Mouse (Mus musculus) splenic B cell, adult 2 months (primary cell): ENCODE results near the gene Zfr.

ENCODE experiments used
- DNase-seq: peaks from one replicate; pipeline ENCODE4 v3.0.0-alpha.2; 2011; ENCODE audit warnings: low read depth, low spot score
- H3K27me3 ChIP-seq: 2 replicates; pipeline ENCODE4 v1.6.1; 2012; ENCODE audit warnings: mild to moderate bottlenecking, low read length, moderate library complexity, mixed read lengths; ENCODE audit not compliant: control insufficient read depth, poor library complexity, insufficient read depth, severe bottlenecking
- H3K36me3 ChIP-seq: 2 replicates; pipeline ENCODE4 v1.6.1; 2012; ENCODE audit warnings: mild to moderate bottlenecking, low read length, moderate library complexity, mixed read lengths; ENCODE audit not compliant: control insufficient read depth, poor library complexity, insufficient read depth, severe bottlenecking

Gene Zfr

GRCm38 (mm10) chr15:12117242-12118092 lies at the start of gene Zfr:
Gene Zfr, plus strand, starts transcription at chr15:12117831.
- Histone ChIP-seq H3K36me3 (no peaks in the 10 kb centered on the region), H3K27me3 (no peaks in the 10 kb centered on the region; the same call in 1 of the 2 replicates)
- peak; percentile 93 for DNase-seq

GRCm38 (mm10) chr15:12067971-12068370 lies 49.7 kb upstream of the Zfr start:
- H3K27me3 ChIP-seq, result no peaks in the 10 kb centered on the region
- no peaks in the 10 kb centered on the region for H3K36me3 ChIP-seq
- no peak for DNase-seq

- Histone ChIP-seq H3K36me3 (no peaks in the 10 kb centered on the region), H3K27me3 (no peaks in the 10 kb centered on the region)
- DNase-seq, result no peak
Measured at GRCm38 (mm10) chr15:12068395-12069218, 49.0 kb upstream of the Zfr start.

GRCm38 (mm10) chr15:12072709-12073336 lies 44.8 kb upstream of the Zfr start:
- H3K27me3 ChIP-seq, result no peaks in the 10 kb centered on the region
- no peaks in the 10 kb centered on the region for H3K36me3 ChIP-seq
- no peak for DNase-seq

GRCm38 (mm10) chr15:12074426-12074825 lies 43.2 kb upstream of the Zfr start:
- no peaks in the 10 kb centered on the region for H3K36me3 ChIP-seq
- H3K27me3 ChIP-seq, result no peaks in the 10 kb centered on the region
- no peak for DNase-seq

GRCm38 (mm10) chr15:12082344-12082743 lies 35.3 kb upstream of the Zfr start:
- Histone ChIP-seq H3K36me3 (no peaks in the 10 kb centered on the region), H3K27me3 (no peaks in the 10 kb centered on the region)
- no peak for DNase-seq

GRCm38 (mm10) chr15:12084164-12084563 lies 33.5 kb upstream of the Zfr start:
- H3K27me3 ChIP-seq, result no peaks in the 10 kb centered on the region
- no peaks in the 10 kb centered on the region for H3K36me3 ChIP-seq
- DNase-seq, result no peak

- peak; percentile 70 for DNase-seq
- Histone ChIP-seq H3K27me3 (no peaks in the 10 kb centered on the region), H3K36me3 (no peaks in the 10 kb centered on the region)
Measured at GRCm38 (mm10) chr15:12084859-12085258, 32.8 kb upstream of the Zfr start.

GRCm38 (mm10) chr15:12087634-12088033 lies 30.0 kb upstream of the Zfr start:
- H3K36me3 ChIP-seq, result no peaks in the 10 kb centered on the region
- no peak for DNase-seq

GRCm38 (mm10) chr15:12088091-12088490 lies 29.5 kb upstream of the Zfr start:
- no peak for DNase-seq
- H3K27me3 ChIP-seq, result no peaks in the 10 kb centered on the region
- H3K36me3 ChIP-seq, result no peaks in the 10 kb centered on the region

More at GRCm38 (mm10) chr15:12087634-12088033, 30.0 kb upstream of the Zfr start:
- H3K27me3 ChIP-seq, result no peaks in the 10 kb centered on the region

- Histone ChIP-seq H3K36me3 (no peaks in the 10 kb centered on the region), H3K27me3 (no peaks in the 10 kb centered on the region)
- DNase-seq, result no peak
Measured at GRCm38 (mm10) chr15:12090087-12090486, 27.5 kb upstream of the Zfr start.

- no peaks in the 10 kb centered on the region for H3K27me3 ChIP-seq
- no peak for DNase-seq
- H3K36me3 ChIP-seq, result no peaks in the 10 kb centered on the region
Measured at GRCm38 (mm10) chr15:12090981-12091669, 26.5 kb upstream of the Zfr start.

GRCm38 (mm10) chr15:12091781-12092458 lies 25.7 kb upstream of the Zfr start:
- Histone ChIP-seq H3K27me3 (no peaks in the 10 kb centered on the region), H3K36me3 (no peaks in the 10 kb centered on the region)
- DNase-seq, result peak; percentile 76
